Mouse (Mus musculus) thymus, postnatal 0 days (tissue): ENCODE results near the gene Cdca5. TPM values are rescaled to one million over a fixed set of nuclear protein-coding genes. Genes with fewer than 3 reads are reported as not detected.

Experiments
- DNase-seq: peaks from one replicate; pipeline ENCODE4 v3.0.0-alpha.2; 2015; ENCODE audit warnings: low spot score
- polyA plus RNA-seq: library from polyadenylated mRNA; unstranded; fragments of >200 nt; fragmentation: Nextera tagmentation; extraction: Ambion mirVana; gene quantifications from 2 replicates; pipeline ENCODE4 v1.2.1, GENCODE M21; 2015

Gene Cdca5
- polyA plus RNA-seq, 1 experiment from 2014 or later, result 53.6 TPM

DNA sequence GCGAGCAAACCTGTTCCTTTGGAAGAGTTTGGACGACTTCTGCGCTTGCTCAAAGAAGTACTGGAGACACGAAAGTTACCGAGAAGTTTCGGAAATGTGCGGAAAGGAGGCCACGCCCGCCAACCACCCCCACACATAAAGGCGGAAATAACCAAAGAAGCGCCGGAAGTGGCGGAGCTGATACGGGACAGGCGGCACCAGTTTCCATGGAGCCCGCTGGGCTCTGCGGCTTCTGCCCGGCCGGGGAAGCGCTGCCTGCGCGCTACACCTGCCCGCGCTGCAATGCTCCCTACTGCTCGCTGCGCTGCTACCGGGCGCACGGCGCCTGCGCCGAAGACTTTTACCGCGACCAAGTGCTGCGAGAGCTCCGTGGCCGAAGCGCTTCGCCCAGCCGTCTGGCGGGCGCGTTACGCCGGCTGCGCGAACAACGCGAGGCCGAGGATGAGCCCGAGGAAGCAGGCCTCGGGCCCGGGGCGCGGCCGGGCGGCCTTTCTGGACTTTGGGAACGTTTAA, 23.7 kb upstream of the Cdca5 start, which contains the start of gene Znhit2:
Gene Znhit2, plus strand, starts transcription at position 172 of the 513 bp plus-strand sequence.
- DNase-seq, result peak; percentile 97

DNA sequence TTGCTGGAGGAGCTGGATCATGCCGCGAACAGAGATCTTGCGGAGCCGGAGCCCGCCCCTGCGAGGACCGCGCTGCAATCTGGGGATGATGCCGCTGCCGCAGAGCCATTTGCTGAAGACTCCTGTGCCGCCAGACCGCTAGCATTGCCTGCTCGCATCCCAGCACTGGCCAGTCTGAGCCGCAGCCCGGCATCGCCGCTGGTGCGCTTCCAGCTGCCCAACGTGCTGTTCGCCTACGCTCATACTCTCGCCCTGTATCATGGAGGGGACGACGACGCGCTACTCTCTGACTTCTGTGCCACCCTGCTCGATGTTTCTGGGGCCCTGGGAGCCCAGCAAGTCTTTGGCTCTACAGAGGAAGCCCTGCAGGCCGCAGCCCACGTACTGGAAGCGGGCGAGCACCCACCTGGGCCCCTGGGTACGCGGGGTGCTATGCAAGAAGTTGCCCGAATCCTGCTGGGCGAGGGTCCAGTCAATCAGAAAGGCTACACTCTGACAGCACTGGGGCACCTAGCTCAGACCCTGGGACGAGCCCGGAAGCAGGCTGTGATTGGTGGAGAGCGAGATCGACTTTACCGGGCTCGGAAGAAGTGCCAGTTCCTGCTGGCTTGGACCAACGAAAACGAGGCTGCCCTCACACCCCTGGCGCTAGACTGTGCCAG, 23.0 kb upstream of the Cdca5 start:
- peak; percentile 71 for DNase-seq

DNA sequence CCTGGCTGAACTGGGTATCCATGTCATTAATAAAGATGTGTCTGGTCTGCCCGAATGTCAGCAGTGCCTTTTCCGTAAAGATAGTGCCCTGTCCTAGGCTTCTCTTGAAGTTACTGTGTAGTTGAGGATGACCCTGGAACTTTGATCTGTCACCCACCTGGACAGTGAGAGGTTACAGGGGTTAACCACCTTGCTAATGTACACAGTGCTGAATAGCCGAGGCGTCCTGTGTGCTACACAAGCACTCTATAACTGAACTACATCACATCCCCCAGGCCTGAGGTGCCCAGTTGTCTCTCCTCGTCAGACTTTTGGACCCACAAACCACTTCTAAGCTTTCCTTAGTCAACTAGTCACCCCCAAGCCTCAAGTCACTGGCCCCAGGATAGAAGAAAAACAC, 22.4 kb upstream of the Cdca5 start:
- DNase-seq, result no peak

DNA sequence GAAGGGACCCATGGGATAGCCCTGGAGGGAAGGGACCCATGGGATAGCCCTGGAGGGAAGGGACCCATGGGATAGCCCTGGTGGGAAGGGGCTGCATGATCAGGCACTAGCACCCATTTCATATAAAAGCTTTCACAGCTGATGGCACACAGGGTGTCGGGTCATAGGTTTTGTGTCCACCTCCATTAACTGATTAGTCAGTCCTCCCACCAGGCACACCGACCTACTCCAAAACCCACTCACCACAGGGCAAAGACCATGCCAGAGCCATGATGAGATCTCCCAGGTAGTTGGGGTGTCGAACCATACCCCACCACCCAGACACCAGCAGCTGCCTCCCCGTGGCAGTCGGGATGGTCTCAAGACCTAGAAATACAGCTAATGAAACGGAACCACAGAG, 21.7 kb upstream of the Cdca5 start:
- no peak for DNase-seq

DNA sequence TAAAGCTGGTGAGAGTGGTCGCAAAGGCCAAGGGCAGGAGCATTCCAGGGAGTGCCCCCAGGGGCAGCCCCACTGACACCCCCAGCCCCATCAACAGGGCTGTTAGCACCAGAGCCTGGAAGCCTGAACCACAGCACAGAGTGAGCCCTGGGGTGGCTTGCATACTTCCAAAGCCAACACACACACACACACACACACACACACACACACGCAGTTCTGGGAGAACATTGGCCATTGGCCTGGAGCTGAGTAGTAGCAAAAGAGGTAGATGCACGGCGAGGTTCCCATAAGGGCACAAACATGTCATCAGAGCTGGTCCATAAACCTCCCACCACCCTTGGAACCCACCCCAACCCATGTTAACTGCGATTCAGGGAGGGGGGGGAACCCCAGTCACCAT, 18.2 kb upstream of the Cdca5 start:
- DNase-seq, result no peak

DNA sequence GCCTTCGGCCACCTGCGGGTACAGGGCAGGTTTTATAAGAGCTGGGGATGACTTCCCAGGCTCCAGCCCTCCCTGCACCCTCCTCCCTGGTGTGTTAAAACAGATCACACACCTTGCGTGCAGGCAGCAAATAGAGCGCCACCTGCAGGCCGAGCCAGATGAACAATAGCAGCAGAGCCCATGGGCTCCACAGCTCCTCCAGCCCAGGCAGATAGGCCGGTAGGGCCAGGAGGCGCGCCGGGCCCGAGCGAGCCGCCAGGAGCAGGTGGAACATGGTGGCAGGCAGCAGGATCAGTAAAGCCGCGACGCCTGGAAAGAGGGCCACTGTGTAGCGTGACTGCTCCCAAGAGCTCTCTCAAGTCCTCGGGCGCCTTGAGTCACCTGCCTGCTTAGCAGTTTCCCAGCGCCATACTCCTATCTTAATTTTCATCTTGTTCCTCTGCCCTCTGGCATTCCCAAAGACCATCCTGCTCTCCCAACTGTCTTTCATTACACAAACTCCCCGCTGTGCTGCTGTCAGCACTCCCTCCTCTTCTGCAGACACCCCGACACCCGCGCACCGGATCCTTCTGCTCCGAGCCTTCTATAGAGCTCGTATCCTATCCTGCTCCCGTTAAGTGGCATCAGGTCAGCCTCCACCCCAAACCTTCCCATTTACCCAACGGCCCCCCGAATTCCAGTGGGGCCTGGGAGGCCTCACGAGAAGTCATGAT, 17.6 kb upstream of the Cdca5 start:
- peak; percentile 88 for DNase-seq

DNA sequence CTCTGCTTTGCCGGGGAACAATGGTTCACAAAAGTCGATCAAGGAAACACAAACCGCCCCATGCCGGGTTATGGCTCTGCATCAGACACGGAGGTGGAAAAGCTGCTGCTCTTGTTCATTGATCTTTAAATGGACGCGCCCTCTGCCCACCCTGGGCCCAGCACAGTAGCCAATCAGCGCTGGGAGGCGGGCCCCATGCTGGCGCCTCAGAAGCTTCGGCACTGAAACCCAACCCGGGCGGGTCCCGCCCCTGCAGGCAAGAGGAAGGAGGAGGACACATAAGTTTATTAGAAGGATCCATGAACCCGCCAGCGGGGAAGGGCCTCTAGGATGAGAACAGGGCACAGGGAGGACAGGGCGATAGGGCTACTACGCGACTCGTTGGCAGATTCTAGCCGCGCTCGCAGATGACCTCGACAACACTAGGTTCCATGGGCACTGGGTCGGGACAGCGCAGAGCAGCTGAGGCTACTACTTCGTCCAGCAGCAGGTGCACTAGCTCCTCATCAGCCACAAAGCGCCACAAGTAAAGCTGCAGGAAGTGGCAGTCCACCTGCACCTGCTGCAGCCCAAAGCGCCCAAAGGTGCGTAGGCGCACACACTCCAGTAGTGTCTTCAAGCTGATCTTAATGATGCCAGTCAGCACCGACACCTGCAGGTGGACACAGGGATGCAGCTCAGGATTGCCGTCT, 16.9 kb upstream of the Cdca5 start, which contains the start of gene Tm7sf2:
Gene Tm7sf2, minus strand, starts transcription at position 650 of the 692 bp plus-strand sequence.
- peak; percentile 87 for DNase-seq

DNA sequence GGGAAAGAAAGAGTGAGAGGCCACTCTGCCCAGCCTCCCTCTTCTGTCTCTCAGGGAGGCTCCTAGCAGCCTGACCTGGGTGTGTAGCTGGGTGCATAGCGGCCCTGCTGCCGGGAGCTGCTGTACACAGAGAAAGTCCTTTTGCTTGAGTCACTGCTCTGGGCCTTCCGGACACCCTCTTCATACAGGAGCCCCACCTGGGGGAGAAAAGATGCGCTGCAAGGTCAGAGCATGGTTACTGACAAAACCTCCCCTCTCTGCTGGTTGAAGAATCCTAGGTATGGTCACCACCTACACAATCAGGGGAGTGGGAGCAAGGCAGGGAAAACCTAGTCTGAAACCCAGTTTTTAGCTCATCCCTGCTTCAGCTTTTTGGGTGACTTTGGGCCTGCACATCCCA, 15.8 kb upstream of the Cdca5 start:
- DNase-seq, result peak; percentile 30

DNA sequence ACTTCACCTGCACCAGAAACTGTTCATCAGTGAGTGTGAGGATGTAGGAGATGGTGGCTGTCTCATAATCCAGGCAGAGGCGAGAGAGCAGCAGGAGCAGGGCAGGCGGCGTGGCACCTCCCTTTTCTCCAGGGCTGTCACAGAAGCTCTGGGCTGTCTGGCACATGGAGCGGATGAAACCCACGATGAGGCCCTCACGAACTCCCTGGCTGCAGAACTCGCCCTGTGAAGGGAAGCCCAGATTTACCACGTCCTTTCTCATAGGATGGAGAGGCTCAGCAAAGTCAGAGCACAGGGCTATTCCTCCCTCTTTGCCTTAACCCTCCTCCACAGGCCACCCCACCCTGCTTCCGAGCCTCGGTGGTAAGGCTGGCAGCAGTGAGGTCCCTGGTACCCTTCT, 14.9 kb upstream of the Cdca5 start:
- no peak for DNase-seq

DNA sequence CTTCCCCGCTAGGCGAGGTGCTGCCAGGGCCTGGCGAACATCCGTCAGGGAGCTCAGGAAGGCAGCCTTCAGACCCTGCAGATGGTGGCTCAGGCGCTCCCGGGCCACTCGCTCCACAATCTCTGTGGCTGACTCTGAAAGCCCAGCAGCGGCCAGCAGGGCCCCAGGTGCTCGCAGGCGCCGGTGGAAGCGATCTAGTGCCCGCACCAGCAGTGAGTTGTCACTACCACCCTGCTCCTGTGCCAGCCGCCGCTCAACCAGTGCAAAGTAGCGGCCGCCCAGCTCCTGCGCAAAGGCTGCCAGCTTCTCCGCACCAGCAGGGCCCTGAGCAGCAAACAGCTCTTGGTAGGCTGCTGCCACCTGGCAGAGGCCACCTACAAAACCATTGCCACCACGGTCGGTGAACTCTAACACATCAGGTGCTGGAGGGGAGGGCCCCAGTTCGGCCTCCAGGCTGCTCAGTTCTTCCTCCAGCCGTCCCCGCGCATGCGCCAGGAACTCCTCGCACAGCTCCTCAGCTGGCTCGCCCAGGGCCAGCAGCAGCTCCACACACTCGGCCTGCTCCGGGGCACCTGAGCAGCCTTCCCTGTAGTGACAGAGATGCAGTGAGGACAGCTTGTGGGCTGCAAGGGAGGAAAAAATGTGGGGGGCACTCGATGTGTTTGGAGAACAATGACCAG, 14.1 kb upstream of the Cdca5 start:
- no peak for DNase-seq

DNA sequence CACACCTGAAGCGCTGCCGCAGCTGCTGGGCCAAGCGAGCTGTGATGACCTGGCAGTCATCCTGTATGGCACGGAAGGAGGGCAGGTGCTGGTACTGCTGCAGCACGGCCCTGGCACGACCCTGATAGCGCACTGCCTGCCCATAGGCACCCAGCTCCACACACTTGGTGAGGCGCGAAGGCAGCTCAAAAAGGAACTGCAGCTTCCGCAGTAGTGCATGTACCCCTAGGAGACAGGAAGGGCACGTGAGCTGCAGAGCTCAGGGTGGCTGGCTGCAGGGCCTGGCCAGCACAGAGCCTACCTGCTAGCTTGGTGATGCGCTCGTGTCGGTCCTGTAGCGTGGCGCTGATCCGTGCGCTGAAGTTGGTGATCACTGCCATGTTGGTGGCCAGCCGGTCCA, 13.5 kb upstream of the Cdca5 start:
- DNase-seq, result no peak

DNA sequence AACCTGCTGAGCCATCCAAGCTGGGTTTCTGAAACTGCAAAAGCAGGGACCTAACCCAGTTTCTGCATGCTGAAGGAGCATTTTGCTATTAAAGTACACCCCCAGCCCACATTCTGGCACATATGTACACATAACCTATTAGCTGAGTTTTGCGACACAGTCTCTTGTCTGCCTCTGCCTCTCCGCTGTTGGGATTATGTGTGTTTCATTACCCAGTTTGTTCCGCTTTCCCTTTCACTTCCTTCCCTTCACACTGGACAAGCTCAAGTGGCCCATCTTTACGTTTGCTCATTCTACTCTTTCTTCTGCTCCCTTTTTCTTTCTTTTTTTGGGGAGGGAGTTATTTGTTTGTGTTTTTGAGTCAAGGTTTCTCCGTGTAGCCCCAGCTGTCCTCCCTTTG, 10.9 kb upstream of the Cdca5 start:
- DNase-seq, result no peak

DNA sequence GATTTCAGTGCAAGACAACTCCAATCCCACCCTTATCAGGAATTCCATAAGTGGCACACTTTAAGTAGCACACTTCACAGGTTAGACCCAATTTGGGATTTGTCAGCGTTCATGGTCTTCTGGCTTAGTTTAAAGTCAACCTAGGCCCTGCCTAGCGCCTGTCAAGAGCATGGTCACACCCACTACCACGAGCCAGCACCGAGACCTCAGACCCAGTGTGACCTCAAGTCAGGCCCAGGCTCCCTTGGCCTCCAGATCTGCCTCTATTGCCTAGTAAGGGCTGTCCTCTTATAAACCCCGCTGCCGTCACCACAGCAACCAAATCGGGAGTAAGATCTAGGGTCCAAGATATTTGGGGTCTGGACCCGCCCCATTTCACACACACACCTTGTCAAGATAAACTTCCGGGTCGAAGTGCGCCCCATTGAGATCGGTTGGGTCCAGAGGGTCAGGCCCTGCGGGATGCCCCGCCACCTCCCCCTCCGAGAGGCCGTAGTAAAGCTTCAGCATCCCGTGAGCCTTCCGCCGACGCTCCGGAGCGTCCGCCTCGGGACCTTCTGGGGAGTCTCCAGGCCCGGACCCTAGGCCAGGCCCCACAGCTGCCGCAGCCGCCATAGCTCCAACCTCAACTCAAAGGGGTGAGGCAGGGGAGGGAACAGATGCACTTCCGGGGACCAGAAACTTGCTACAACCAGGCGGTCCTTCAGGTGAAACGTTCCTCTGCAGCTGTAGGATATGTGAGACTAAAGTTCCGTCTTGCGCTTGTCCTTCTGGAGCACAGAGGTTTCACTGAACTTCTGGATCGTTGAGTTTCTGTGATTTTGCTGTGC, 8.0 kb upstream of the Cdca5 start, which contains the start of gene Vps51:
Gene Vps51, minus strand, starts transcription at position 668 of the 830 bp plus-strand sequence.
- DNase-seq, result peak; percentile 90

DNA sequence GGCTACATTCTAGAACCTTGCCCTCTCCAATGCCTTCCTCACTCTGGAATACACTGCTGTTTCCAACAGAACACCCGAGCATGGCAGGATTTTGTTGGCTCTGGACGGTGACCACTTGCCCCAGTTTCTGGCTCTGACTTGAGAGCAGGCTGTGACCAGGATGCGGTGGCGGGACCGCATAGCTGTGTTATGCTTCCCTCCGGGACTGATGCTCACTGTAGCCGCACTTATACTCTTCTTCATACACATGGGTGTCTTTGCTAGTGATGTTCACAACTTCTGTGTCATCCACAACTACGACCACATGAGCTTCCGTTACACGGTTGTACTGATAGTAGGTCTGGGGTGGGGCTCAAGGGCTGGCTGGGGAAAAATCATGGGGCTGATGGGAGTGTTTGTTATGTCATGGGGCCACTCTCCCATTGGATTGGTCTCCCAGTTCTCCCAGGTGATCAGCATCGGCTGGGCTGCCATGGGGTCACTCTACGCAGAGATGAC, 4.8 kb upstream of the Cdca5 start, which contains the start of gene Tmem262:
Gene Tmem262, plus strand, starts transcription at position 51 of the 498 bp plus-strand sequence.
- DNase-seq, result no peak

DNA sequence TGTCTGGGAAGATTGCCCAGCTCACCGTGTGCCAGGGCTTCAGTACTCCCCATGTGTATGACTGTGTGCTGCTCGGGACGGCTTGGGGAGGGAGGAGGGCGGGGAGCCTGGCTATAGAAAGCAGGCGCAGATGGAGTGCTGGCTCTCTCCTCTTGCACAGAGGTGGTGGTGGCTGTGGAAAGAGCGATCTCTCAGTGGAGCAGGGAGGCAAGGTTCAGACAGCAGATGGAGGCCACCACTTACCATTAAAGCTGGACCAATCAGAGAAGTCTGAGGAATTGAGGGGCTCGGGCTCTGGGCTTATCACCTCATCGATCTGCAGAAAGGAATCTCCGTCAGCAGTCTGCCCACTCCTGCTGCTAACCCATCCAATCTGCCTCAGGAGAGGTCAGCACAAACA, 2.6 kb upstream of the Cdca5 start, which contains the start of gene Gm28374:
Gene Gm28374, minus strand, starts transcription at position 101 of the 400 bp plus-strand sequence.
- no peak for DNase-seq

DNA sequence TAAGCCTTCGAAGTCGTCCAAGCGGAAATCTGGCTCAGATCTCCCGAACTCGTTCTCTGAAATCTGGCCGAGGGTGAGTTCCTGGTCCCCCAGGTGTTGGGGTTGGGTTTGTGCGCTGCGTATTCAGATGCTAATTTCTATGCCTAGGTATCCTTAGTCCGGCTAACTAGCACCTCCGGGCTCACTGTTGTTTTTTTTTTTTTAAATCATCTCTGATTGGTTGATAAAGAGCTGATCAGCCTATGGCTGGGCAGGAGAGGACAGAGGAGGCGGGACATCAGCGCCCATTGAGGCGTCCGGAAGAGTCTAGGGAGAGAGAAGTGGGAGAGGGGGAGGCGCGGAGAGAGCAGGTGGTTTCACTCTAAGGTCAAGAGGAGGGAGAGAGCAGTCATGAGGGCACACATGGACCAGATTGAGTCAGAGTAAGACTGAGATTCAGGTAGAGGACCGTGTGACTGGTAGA, 665 bp downstream of the Cdca5 start:
- peak; percentile 67 for DNase-seq

DNA sequence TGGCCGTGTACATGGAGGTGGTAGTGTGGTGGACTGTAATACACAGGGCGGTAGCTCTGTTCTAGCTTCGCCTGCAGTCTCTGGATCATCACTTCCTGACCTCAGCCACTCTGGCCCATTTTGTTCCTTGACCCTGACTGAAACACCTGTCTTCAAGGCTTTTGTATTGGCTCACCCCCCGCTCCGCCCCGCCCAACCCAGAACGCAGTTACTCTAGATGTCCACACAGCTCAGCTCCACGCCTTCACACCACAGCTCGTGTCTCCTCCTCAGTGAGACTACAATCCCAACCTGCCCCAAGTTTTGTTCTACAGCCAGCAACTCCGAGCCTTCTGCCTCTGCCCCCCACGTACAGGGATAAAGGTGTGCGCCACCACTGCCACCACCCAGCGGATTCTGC, 4.1 kb downstream of the Cdca5 start:
- no peak for DNase-seq

DNA sequence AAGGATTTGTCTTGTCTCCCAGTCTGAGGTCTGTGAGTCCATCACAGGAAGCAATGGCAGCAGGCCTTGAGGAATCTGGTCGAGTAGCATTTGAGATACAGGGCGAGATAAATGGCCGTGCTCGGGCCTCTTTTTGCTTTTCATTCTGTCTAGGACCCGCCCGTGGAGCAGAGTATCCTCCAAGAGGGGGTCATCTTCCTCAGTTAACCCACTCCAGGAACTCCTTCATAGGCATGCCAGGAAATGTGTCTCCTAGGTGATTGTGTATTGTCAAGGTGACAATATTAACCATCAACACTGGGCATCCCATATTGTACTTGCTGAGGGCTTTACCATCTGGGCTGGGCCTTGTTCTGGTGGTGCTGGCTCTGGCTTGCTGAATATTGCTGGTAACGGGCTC, 9.3 kb downstream of the Cdca5 start, which contains the start of gene AC131692.1:
Gene AC131692.1, plus strand, starts transcription at position 301 of the 400 bp plus-strand sequence.
- DNase-seq, result no peak

DNA sequence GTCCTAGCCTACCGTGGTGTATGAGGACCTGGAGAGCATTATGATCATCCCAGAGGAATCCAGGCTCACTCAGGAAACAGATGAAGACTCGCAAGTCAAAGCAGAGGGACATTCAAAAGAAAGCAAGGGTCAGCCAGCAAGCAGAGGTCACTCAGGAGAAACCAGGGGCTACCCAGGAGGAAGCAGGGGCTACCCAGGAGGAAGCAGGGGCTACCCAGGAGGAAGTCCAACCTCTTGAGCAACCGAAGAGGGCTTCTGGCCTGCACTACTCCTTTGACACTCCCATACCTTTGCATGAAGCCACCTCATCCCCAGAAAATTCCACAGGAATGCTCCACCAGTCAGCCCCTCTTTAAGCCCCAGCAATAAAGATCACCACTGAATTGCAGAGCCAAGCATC, 13.1 kb downstream of the Cdca5 start:
- no peak for DNase-seq

DNA sequence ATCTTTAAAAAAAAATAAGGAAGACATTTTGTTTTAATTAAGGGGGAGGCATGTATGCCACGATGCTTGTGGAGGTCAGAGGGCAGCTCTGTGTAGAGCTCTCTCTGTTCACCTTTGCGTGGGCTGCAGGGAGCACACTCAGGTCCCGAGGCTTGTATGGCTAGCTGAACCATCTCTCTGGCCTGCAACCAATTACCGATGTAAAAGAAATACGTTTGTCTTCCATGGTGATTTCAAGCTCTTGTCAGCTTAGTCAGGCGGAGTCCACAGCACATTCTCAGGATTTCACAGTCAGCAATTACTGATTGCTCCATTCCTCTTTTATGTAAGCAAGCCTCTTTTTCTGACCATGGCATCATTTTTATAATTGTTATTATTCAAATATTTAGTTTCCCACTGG, 16.4 kb downstream of the Cdca5 start:
- no peak for DNase-seq
